Mouse (Mus musculus) lung, postnatal 0 days (tissue): ENCODE measurements around the gene Rbm45. TPM values are rescaled to one million over a fixed set of nuclear protein-coding genes. Genes with fewer than 3 reads are reported as not detected.

Experiments
- ATAC-seq: fragments of 200-750 bp; cut with Nextera tagmentation; 2 replicates; pipeline ENCODE4 v1.8.0; 2017; ENCODE audit warnings: moderate library complexity
- DNase-seq: peaks from one replicate; pipeline ENCODE4 v3.0.0-alpha.2; 2016; ENCODE audit warnings: low spot score
- H3K27ac ChIP-seq: fragments of 300-500 bp; sonication (generic); 2 replicates; pipeline ENCODE4 v1.5.1; 2014; ENCODE audit warnings: antibody characterized with exemption, mild to moderate bottlenecking, low read length, mixed read lengths
- H3K27me3 ChIP-seq: fragments of 300-500 bp; sonication (generic); replicated peaks from 2 replicates; pipeline ENCODE4 v1.6.1; 2014; ENCODE audit warnings: low read length, mixed read lengths; ENCODE audit not compliant: insufficient read depth
- H3K36me3 ChIP-seq: fragments of 300-500 bp; sonication (generic); 2 replicates; pipeline ENCODE4 v1.6.1; 2014; ENCODE audit warnings: low read length, mixed read lengths; ENCODE audit not compliant: insufficient read depth
- H3K4me1 ChIP-seq: fragments of 300-500 bp; sonication (generic); 2 replicates; pipeline ENCODE4 v1.6.1; 2014; ENCODE audit warnings: antibody characterized with exemption, low read depth, low read length, mixed read lengths; ENCODE audit not compliant: insufficient read depth
- H3K4me2 ChIP-seq: fragments of 300-500 bp; sonication (generic); replicated peaks from 2 replicates; pipeline ENCODE4 v1.6.1; 2014; ENCODE audit warnings: low read depth, mild to moderate bottlenecking, low read length, moderate library complexity, mixed read lengths
- H3K4me3 ChIP-seq: fragments of 300-500 bp; sonication (generic); 2 replicates; pipeline ENCODE4 v1.5.1; 2014; ENCODE audit warnings: low read depth, low read length
- H3K9ac ChIP-seq: fragments of 300-500 bp; sonication (generic); replicated peaks from 2 replicates; pipeline ENCODE4 v1.6.1; 2014; ENCODE audit warnings: low read depth, mild to moderate bottlenecking
- H3K9me3 ChIP-seq: fragments of 300-500 bp; sonication (generic); 2 replicates; pipeline ENCODE4 v1.6.1; 2016; ENCODE audit warnings: low read length, mixed read lengths
- CTCF ChIP-seq: IDR thresholded peaks from 2 replicates; pipeline ENCODE4 v1.5.1; 2016; ENCODE audit warnings: antibody characterized with exemption, mild to moderate bottlenecking
- EP300 ChIP-seq: IDR thresholded peaks from 2 replicates; pipeline ENCODE4 v1.6.1; 2016; ENCODE audit warnings: antibody characterized with exemption, mild to moderate bottlenecking, control low read depth
- WGBS: fragments of 180-500 bp; shearing (Covaris S2); extraction: QIAGEN DNeasy Blood & Tissue Kit; methylation state at CpG from one replicate; pipeline ENCODE4 v1.1.7; 2014; 5-methylcytosine and 5-hydroxymethylcytosine counted together
- polyA plus RNA-seq: library from polyadenylated mRNA; unstranded; fragments of >200 nt; fragmentation: Nextera tagmentation; extraction: Ambion mirVana; gene quantifications from 2 replicates; pipeline ENCODE4 v1.2.1, GENCODE M21; 2015

Gene Rbm45
- polyA plus RNA-seq, 1 experiment from 2014 or later: 12.7 TPM

DNA sequence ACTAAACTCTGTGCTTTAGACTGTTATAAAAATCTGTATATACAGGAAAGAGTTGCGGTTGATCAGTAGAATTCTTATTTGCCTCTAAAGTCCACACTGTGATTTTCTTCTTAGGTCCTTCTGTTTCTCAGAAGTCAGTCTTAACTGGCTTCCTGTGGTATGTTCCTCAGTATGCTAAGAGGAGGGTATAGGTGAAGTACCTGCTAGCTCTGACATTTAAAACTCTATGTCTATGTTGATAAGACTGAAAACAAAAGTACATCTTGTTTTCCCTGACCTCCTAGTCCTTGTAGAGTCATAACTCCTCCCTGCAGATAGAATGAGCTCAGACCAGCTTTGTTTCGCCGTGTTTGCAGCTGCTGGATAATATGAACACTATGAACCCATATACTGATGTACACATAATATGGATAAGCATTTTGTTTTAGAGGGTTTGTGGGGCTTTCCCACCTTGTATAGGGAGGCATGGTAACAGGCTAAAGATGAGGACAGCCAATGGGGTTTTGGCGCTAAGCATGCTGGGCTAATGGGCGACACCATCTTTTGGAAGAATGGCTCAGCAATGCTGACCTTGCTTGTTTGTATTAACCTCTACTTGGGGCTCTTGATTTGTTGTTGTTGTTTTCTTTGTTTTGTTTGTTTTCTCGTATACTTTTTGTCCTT is 4.9 kb downstream of the Rbm45 start:
- no peaks in the 10 kb centered on the region for H3K9me3 ChIP-seq

DNA sequence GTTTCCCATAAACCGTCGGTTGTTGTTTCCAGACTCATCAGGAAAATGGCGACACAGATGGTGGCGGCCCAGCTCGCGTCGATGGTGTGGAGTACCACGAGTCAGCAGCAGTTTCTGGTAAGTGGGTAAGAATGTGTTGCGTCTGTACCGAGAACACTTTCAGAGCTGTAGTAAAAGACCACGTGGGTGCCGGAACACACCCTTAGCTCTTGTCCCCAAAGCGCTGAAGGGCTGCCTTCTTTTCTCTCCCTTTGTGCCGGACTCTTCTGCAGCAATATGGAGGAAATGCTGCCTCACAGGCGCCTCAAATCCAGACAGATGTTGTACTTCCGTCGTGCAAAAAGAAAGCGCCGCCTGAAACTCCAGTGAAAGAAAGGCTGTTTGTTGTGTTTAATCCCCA is 8.9 kb downstream of the Rbm45 start:
- Histone ChIP-seq H3K4me3 (no peak overlapping the region), H3K27ac (no peak overlapping the region), H3K9ac (no peak overlapping the region), H3K27me3 (no peaks in the 10 kb centered on the region), H3K4me1 (no peaks in the 10 kb centered on the region), H3K36me3 (peaks cover 41% of the 10 kb centered on the region), H3K9me3 (no peaks in the 10 kb centered on the region), H3K4me2 (no peak overlapping the region)
- TF ChIP-seq EP300 (no peak), CTCF (no peak)
- DNase-seq (no peak), ATAC-seq (no peak)
- 95% methylated on average over 19 of the region's 19 CpGs for WGBS

More for the DNA sequence above, 4.9 kb downstream of the Rbm45 start:
- peaks cover 33% of the 10 kb centered on the region for H3K36me3 ChIP-seq
- no peak overlapping the region for H3K4me2 ChIP-seq
- DNase-seq (no peak), ATAC-seq (no peak)
- no peak overlapping the region for H3K27ac ChIP-seq
- H3K27me3 ChIP-seq: no peaks in the 10 kb centered on the region
- WGBS: 86% methylated on average over 6 of the region's 6 CpGs
- H3K4me3 ChIP-seq: no peak overlapping the region
- H3K4me1 ChIP-seq: peaks cover 4% of the 10 kb centered on the region
- TF ChIP-seq CTCF: no peak
- TF ChIP-seq EP300: no peak
- H3K9ac ChIP-seq: no peak overlapping the region

DNA sequence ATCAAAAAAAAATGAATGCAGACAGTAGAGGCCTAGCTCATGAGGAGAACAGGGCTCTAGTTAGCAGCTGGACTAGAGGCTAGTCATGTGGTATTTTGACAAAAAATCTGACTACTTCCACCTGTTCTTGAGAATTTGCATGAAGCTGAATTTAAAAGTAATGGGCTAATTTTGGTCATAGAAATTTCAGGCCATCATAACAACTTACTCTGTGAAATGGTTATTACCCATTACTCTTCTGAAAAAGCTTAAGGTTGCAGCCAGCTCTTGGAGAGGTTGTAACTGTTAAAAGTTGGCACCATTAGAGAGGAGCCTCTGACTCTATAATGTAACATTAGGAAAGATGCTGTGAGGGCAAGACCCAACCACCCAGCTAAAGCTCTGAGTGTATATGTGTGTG is 16.7 kb downstream of the Rbm45 start:
- Histone ChIP-seq H3K9me3 (no peaks in the 10 kb centered on the region), H3K36me3 (no peaks in the 10 kb centered on the region), H3K27ac (no peak overlapping the region), H3K4me1 (no peaks in the 10 kb centered on the region), H3K27me3 (no peaks in the 10 kb centered on the region), H3K9ac (no peak overlapping the region), H3K4me3 (no peak overlapping the region), H3K4me2 (no peak overlapping the region)
- no peak for DNase-seq
- no peak for TF ChIP-seq EP300
- TF ChIP-seq CTCF: no peak
- no peak for ATAC-seq

DNA sequence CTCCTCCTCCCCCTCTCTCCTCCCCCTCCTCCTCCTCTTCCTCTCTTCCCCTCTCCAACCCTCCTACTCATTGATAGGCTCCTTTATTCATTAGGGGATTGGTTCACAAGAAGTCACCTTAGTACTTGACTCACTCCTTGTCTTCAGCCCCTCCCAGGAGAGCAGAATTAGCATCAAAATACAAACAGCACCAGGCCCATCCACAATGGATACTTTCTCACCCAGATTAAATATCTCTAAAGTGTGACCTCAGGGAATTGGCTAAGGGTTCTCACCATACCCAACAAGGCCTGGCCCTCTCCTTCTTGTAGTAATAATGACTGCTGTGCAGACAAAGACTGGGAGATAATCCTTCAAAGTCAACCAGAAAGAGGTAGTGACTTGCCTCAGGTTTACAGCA is 30.4 kb downstream of the Rbm45 start:
- no peaks in the 10 kb centered on the region for H3K9me3 ChIP-seq
- no peaks in the 10 kb centered on the region for H3K4me1 ChIP-seq
- no peak overlapping the region for H3K4me2 ChIP-seq
- TF ChIP-seq CTCF: no peak
- TF ChIP-seq EP300: no peak
- DNase-seq (no peak), ATAC-seq (no peak)
- H3K9ac ChIP-seq: no peak overlapping the region
- no peaks in the 10 kb centered on the region for H3K27me3 ChIP-seq
- H3K27ac ChIP-seq: no peak overlapping the region
- H3K4me3 ChIP-seq: no peak overlapping the region
- no peaks in the 10 kb centered on the region for H3K36me3 ChIP-seq

DNA sequence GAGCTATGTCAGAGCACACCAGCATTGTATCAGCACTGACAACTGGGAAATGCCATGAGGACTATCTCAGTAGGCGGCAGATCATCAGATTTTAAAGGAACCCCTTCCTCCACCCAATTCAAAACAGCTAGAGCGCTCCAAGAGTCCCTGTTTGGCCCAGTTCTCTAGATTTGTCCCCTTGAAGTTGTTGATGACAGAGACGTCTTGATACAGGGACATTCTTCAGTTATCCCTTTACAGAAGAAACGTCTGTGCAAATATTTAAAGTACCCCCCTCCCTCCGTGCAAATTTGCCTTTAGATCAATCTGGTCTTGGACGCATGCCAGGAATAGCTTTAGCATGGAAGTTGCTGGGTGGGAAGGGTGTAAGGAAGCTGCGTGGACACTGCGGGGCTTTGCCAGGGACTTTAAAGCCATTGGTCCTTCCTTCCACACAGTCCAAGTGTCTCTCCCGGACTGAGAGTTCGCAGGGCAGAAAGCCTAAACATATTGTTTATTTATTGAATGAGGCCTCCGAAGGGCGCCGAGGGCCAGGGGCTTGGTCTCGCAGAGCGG is 35.9 kb downstream of the Rbm45 start:
- 0 out of 2 replicates have a peak, but pooled peaks cover 6% of the 10 kb centered on the region for H3K27me3 ChIP-seq
- H3K9me3 ChIP-seq: no peaks in the 10 kb centered on the region
- H3K4me2 ChIP-seq: peak overlapping the region; percentile 97
- no peaks in the 10 kb centered on the region for H3K36me3 ChIP-seq
- DNase-seq (peak; percentile 52), ATAC-seq (peak; percentile 30)
- 2% methylated on average over 15 of the region's 15 CpGs for WGBS
- H3K4me1 ChIP-seq: 0 out of 2 replicates have a peak, but pooled peaks cover 3% of the 10 kb centered on the region
- peak overlapping the region; percentile 33 for H3K27ac ChIP-seq
- H3K9ac ChIP-seq: peak overlapping the region; percentile 52
- peak overlapping the region; percentile 84 for H3K4me3 ChIP-seq
- TF ChIP-seq CTCF: no peak
- no peak for TF ChIP-seq EP300

DNA sequence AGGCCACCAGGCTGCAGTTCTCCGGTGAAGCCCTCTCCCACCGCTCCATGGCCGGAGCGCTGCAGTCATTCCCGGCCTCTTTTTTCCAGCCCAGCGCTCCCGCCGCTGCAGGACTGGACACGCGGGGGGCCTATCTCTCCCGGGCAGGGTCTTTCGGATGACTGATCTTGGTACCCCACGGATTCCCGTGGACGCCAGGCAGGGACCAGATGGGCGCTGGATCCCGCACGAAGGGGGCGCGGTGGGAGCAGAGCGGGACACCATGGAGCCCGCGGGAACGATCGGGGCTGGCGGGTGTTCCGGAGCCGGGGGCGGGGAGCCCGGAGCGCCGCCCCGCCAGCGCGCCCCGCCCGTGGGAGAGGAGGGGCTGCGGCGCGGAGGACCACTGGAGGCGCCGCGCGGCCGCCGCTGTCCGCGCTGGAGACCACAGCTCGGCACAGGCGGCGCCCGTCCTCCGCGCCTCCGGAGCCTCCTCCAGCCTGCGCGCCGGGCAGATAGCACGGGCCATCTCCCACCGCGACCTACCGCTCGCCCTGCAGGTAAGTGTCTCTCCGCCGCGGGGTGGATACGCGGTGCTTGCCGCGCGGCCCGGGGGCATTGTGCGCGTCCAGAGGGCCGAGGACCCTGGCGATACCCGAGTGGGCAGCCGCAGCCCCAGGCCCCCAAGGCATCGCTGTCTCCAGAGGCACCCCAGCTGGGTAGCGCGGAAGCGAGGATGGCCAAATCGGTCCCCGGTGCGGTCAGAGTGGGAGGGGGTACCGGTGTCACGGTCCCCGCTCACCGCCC is 36.6 kb downstream of the Rbm45 start, which contains the start of gene Osbpl6:
Gene Osbpl6 (plus strand): TSS at position 358 of the 786 bp plus-strand sequence.
- Histone ChIP-seq H3K9me3 (no peaks in the 10 kb centered on the region), H3K36me3 (no peaks in the 10 kb centered on the region), H3K4me3 (peak within 1 kb of the TSS; percentile 84), H3K27ac (peak within 1 kb of the TSS; percentile 73), H3K4me1 (0 out of 2 replicates have a peak, but pooled peaks cover 3% of the 10 kb centered on the region), H3K4me2 (peak within 1 kb of the TSS; percentile 97), H3K27me3 (0 out of 2 replicates have a peak, but pooled peaks cover 6% of the 10 kb centered on the region), H3K9ac (peak within 1 kb of the TSS; percentile 56)
- WGBS: 1% methylated on average over 48 of the region's 89 CpGs
- ATAC-seq (peak; percentile 96), DNase-seq (peak; percentile 90)
- TF ChIP-seq CTCF (peak; percentile 36), EP300 (no peak)
